Mouse (Mus musculus): ENCODE measurements around the gene Atxn7l1. TPM values are rescaled to one million over a fixed set of nuclear protein-coding genes. Genes with fewer than 3 reads are reported as not detected.

Gene Atxn7l1
- polyA plus RNA-seq, 1 experiment from 2014 or later = 15.7 TPM

- Histone ChIP-seq H3K27ac (ENCODE audit: low read length) (no peak overlapping the region), H3K9ac (ENCODE audit: low read length) (no peak overlapping the region), H3K4me3 (ENCODE audit: low read length) (no peak overlapping the region), H3K4me2 (ENCODE audit: low read depth, low read length) (no peak overlapping the region), H3K36me3 (ENCODE audit: control insufficient read depth, insufficient read depth, low read length) (no peaks in the 10 kb centered on the region), H3K9me3 (ENCODE audit: control insufficient read depth, low read length) (no peaks in the 10 kb centered on the region), H3K27me3 (ENCODE audit: control insufficient read depth, insufficient read depth, low read depth, low read length) (no peaks in the 10 kb centered on the region), H3K4me1 (replicated peaks; ENCODE audit: control insufficient read depth, insufficient read depth, low read length) (no peaks in the 10 kb centered on the region; the same call in 1 of the 2 replicates)
- WGBS = 60% methylated on average over 9 of the region's 9 CpGs
- ATAC-seq (ENCODE audit: low read depth) = no peak
These were observed 177.9 kb downstream of the Atxn7l1 start for GRCm38 (mm10) chr12:33325424-33325823.

DNA sequence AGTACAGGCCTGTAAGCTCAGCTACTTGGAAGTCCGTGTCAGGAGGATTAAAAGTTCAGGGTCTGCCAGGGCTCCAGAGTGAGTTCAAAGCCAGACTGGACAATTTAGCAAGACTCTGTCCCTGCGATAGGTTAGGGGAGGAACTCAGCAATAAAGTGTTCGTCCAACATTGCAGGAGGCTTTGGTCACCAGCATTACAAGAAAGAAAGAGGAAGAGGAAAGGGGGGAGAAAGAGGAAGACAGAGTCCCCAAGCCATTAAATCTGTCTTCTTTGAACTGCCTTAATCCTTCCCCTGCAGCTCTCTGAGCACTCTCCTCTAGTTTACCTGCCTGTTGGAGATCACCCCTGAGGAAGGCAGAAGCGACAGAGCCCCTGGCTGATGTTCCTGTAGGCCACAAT, 184.6 kb downstream of the Atxn7l1 start:
- Histone ChIP-seq H3K4me3 (ENCODE audit: low read length) (no peak overlapping the region), H3K4me2 (ENCODE audit: low read depth, low read length) (no peak overlapping the region), H3K27ac (ENCODE audit: low read length) (no peak overlapping the region), H3K9me3 (ENCODE audit: control insufficient read depth, low read length) (no peaks in the 10 kb centered on the region), H3K4me1 (replicated peaks; ENCODE audit: control insufficient read depth, insufficient read depth, low read length) (no peaks in the 10 kb centered on the region; the same call in 1 of the 2 replicates), H3K36me3 (ENCODE audit: control insufficient read depth, insufficient read depth, low read length) (no peaks in the 10 kb centered on the region), H3K27me3 (ENCODE audit: control insufficient read depth, insufficient read depth, low read depth, low read length) (no peaks in the 10 kb centered on the region), H3K9ac (ENCODE audit: low read length) (no peak overlapping the region)
- no peak for ATAC-seq (ENCODE audit: low read depth)
- 67% methylated on average over 4 of the region's 4 CpGs for WGBS

- Histone ChIP-seq H3K4me1 (replicated peaks; ENCODE audit: control insufficient read depth, insufficient read depth, low read length) (no peaks in the 10 kb centered on the region; the same call in 1 of the 2 replicates), H3K4me3 (ENCODE audit: low read length) (no peak overlapping the region), H3K9me3 (ENCODE audit: control insufficient read depth, low read length) (no peaks in the 10 kb centered on the region), H3K27me3 (ENCODE audit: control insufficient read depth, insufficient read depth, low read depth, low read length) (no peaks in the 10 kb centered on the region), H3K27ac (ENCODE audit: low read length) (no peak overlapping the region), H3K9ac (ENCODE audit: low read length) (no peak overlapping the region), H3K36me3 (ENCODE audit: control insufficient read depth, insufficient read depth, low read length) (no peaks in the 10 kb centered on the region), H3K4me2 (ENCODE audit: low read depth, low read length) (no peak overlapping the region)
- 74% methylated on average over 5 of the region's 5 CpGs for WGBS
- ATAC-seq (ENCODE audit: low read depth) = no peak
These were observed 185.3 kb downstream of the Atxn7l1 start for GRCm38 (mm10) chr12:33332796-33333195.

DNA sequence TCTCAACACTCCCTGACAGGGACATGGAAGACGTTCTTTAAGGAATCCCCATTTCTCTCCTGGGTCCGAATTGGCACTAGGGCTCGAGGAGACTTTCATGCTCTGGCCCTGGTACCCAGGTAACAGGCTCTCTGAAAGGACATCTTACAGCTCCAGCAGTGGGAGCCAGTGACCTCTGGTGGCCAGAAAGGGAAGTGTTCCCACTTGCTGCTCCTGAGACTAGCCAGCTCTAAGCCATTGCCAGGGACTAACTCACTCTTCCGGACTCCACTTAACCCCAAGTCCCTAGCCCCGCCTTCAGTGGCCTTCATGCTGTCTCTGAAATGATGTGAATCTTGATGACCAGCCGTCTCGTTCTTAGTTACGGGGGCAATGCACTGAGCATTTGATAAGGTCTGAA, 186.4 kb downstream of the Atxn7l1 start:
- WGBS = 22% methylated on average over 8 of the region's 8 CpGs
- ATAC-seq (ENCODE audit: low read depth) = peak; percentile 71; the same call in 1 of the 2 replicates
- H3K9me3 ChIP-seq (ENCODE audit: control insufficient read depth, low read length) = no peaks in the 10 kb centered on the region
- no peaks in the 10 kb centered on the region for H3K36me3 ChIP-seq (ENCODE audit: control insufficient read depth, insufficient read depth, low read length)
- H3K4me1 ChIP-seq (replicated peaks; ENCODE audit: control insufficient read depth, insufficient read depth, low read length) = no peaks in the 10 kb centered on the region; the same call in 1 of the 2 replicates
- no peak overlapping the region for H3K27ac ChIP-seq (ENCODE audit: low read length)
- no peak overlapping the region for H3K9ac ChIP-seq (ENCODE audit: low read length)
- H3K27me3 ChIP-seq (ENCODE audit: control insufficient read depth, insufficient read depth, low read depth, low read length) = no peaks in the 10 kb centered on the region
- H3K4me2 ChIP-seq (ENCODE audit: low read depth, low read length) = no peak overlapping the region
- H3K4me3 ChIP-seq (ENCODE audit: low read length) = no peak overlapping the region

DNA sequence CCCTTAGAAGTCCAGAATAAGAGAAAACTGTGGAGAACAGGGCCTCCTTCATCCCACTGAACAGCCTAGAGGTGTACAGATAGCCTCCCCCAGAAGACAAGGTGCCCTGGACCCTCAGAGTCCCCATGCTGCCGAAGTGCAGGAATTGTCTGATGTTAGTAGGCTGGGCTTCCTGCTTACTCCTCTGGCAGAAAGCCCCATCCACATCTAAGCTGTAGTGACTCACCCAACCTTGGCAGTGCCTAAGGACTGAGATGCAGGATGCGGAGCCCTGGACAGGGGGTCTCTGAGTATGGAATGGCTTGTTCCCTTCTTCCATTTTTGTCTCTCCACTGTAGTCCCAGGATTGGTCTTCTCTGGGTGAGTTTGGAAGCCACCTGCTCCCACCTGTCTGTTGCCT, 187.0 kb downstream of the Atxn7l1 start:
- WGBS = 88% methylated on average over 2 of the region's 2 CpGs
- no peak overlapping the region for H3K4me2 ChIP-seq (ENCODE audit: low read depth, low read length)
- no peaks in the 10 kb centered on the region for H3K36me3 ChIP-seq (ENCODE audit: control insufficient read depth, insufficient read depth, low read length)
- no peaks in the 10 kb centered on the region for H3K9me3 ChIP-seq (ENCODE audit: control insufficient read depth, low read length)
- no peak for ATAC-seq (ENCODE audit: low read depth)
- no peaks in the 10 kb centered on the region for H3K27me3 ChIP-seq (ENCODE audit: control insufficient read depth, insufficient read depth, low read depth, low read length)
- no peak overlapping the region for H3K9ac ChIP-seq (ENCODE audit: low read length)
- H3K4me3 ChIP-seq (ENCODE audit: low read length) = no peak overlapping the region
- no peak overlapping the region for H3K27ac ChIP-seq (ENCODE audit: low read length)
- H3K4me1 ChIP-seq (replicated peaks; ENCODE audit: control insufficient read depth, insufficient read depth, low read length) = no peaks in the 10 kb centered on the region; the same call in 1 of the 2 replicates

DNA sequence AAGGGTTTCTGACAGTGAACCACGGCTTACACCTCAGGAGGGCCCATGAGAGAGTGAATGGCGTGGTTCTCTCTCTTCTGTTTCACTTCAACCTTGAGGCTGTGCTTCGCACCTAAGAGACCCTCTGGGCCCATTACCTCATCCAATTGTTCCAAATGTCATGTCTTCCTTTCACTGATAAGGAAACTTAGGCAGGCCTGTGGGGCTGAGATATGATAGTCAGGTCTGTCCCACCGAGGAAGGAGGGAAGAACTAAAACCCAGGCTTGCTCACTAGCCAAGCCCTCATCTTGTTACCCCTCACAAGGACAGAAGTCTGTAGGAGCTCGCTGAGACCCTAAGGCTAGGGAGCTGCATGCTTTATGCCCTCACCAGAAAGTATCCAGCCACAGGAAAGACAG, 187.5 kb downstream of the Atxn7l1 start:
- H3K27ac ChIP-seq (ENCODE audit: low read length) = no peak overlapping the region

GRCm38 (mm10) chr12:33335410-33335809, 187.9 kb downstream of the Atxn7l1 start:
- H3K4me2 ChIP-seq (ENCODE audit: low read depth, low read length) = no peak overlapping the region
- 58% methylated on average over 4 of the region's 4 CpGs for WGBS
- ATAC-seq (ENCODE audit: low read depth) = no peak
- no peak overlapping the region for H3K4me3 ChIP-seq (ENCODE audit: low read length)
- no peaks in the 10 kb centered on the region for H3K27me3 ChIP-seq (ENCODE audit: control insufficient read depth, insufficient read depth, low read depth, low read length)
- no peak overlapping the region for H3K27ac ChIP-seq (ENCODE audit: low read length)
- H3K36me3 ChIP-seq (ENCODE audit: control insufficient read depth, insufficient read depth, low read length) = no peaks in the 10 kb centered on the region
- H3K4me1 ChIP-seq (replicated peaks; ENCODE audit: control insufficient read depth, insufficient read depth, low read length) = no peaks in the 10 kb centered on the region
- H3K9me3 ChIP-seq (ENCODE audit: control insufficient read depth, low read length) = no peaks in the 10 kb centered on the region
- no peak overlapping the region for H3K9ac ChIP-seq (ENCODE audit: low read length)

More for the DNA sequence above, 187.5 kb downstream of the Atxn7l1 start:
- H3K4me1 ChIP-seq (replicated peaks; ENCODE audit: control insufficient read depth, insufficient read depth, low read length) = no peaks in the 10 kb centered on the region; the same call in 1 of the 2 replicates
- no peak overlapping the region for H3K9ac ChIP-seq (ENCODE audit: low read length)
- H3K4me3 ChIP-seq (ENCODE audit: low read length) = no peak overlapping the region
- H3K27me3 ChIP-seq (ENCODE audit: control insufficient read depth, insufficient read depth, low read depth, low read length) = no peaks in the 10 kb centered on the region
- H3K36me3 ChIP-seq (ENCODE audit: control insufficient read depth, insufficient read depth, low read length) = no peaks in the 10 kb centered on the region
- ATAC-seq (ENCODE audit: low read depth) = no peak
- no peak overlapping the region for H3K4me2 ChIP-seq (ENCODE audit: low read depth, low read length)
- WGBS = 77% methylated on average over 5 of the region's 5 CpGs
- H3K9me3 ChIP-seq (ENCODE audit: control insufficient read depth, low read length) = no peaks in the 10 kb centered on the region

DNA sequence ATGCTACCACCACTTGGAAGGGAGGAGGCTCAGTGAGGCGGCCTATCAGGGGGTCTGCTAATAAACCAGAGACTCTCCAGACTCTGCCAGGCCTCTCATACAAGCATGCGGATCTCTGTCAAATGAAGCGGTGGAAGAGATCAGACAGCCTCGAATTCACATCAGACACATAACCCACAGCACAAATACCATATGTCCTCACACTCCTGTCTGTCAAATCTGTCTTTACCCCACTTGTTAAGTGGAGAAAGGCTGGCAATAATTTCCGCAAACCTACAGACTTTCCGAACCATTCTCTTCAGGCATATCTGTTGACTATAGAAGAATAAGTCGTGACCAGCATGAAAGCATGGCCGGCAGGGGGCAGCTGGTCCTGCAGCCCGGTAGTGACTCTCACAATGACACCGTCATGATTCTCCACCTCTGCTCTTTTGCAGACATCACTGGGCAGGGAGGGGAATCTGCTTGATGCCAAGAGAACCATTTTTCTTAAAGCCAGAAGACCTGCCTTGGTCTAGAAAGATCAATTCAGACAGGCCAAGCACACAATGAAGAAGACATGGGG, 189.2 kb downstream of the Atxn7l1 start:
- no peak for ATAC-seq (ENCODE audit: low read depth)
- WGBS = 68% methylated on average over 10 of the region's 10 CpGs
- H3K4me1 ChIP-seq (replicated peaks; ENCODE audit: control insufficient read depth, insufficient read depth, low read length) = peaks cover 5% of the 10 kb centered on the region; the same call in 1 of the 2 replicates
- H3K4me2 ChIP-seq (ENCODE audit: low read depth, low read length) = no peak overlapping the region
- no peaks in the 10 kb centered on the region for H3K36me3 ChIP-seq (ENCODE audit: control insufficient read depth, insufficient read depth, low read length)
- H3K27me3 ChIP-seq (ENCODE audit: control insufficient read depth, insufficient read depth, low read depth, low read length) = no peaks in the 10 kb centered on the region
- H3K9me3 ChIP-seq (ENCODE audit: control insufficient read depth, low read length) = no peaks in the 10 kb centered on the region
- H3K4me3 ChIP-seq (ENCODE audit: low read length) = no peak overlapping the region
- no peak overlapping the region for H3K27ac ChIP-seq (ENCODE audit: low read length)
- no peak overlapping the region for H3K9ac ChIP-seq (ENCODE audit: low read length)

DNA sequence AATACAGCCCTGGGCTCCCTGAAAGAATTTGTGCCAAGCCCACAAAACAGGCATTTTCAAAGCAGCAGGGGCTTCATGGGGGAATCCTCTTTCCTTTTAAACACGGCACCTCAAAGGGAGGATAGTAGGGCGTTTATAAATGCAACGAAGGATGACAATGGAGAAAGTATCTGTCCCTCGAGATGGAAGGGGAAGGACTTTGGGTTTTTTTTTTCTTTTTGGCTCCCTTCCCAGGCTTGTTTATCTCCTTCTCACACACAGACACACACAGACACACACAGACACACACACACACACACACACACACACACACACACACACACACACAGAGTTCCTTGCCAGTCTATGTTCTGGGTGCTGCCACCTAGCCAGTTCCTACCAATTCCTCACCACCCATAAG, 189.8 kb downstream of the Atxn7l1 start:
- Histone ChIP-seq H3K9ac (ENCODE audit: low read length) (no peak overlapping the region), H3K4me1 (replicated peaks; ENCODE audit: control insufficient read depth, insufficient read depth, low read length) (peaks cover 5% of the 10 kb centered on the region; the same call in 1 of the 2 replicates), H3K36me3 (ENCODE audit: control insufficient read depth, insufficient read depth, low read length) (peaks cover 2% of the 10 kb centered on the region; the same call in 1 of the 2 replicates), H3K27me3 (ENCODE audit: control insufficient read depth, insufficient read depth, low read depth, low read length) (no peaks in the 10 kb centered on the region), H3K4me2 (ENCODE audit: low read depth, low read length) (no peak overlapping the region), H3K27ac (ENCODE audit: low read length) (no peak overlapping the region), H3K9me3 (ENCODE audit: control insufficient read depth, low read length) (no peaks in the 10 kb centered on the region), H3K4me3 (ENCODE audit: low read length) (no peak overlapping the region)
- no peak for ATAC-seq (ENCODE audit: low read depth)
- 37% methylated on average over 4 of the region's 4 CpGs for WGBS
